Mouse (Mus musculus): ENCODE data around the gene Gm21764. TPM values are rescaled to one million over a fixed set of nuclear protein-coding genes. Genes with fewer than 3 reads are reported as not detected.
"Not testable (repeated sequence)": the region's sequence is repeated elsewhere in the genome, so short reads cannot be mapped to it uniquely, and the experiment has no call there.

Gm21764 gene
- not detected in 2 replicates for polyA plus RNA-seq (2015; fragmentation: Nextera tagmentation; extraction: Ambion mirVana)

DNA sequence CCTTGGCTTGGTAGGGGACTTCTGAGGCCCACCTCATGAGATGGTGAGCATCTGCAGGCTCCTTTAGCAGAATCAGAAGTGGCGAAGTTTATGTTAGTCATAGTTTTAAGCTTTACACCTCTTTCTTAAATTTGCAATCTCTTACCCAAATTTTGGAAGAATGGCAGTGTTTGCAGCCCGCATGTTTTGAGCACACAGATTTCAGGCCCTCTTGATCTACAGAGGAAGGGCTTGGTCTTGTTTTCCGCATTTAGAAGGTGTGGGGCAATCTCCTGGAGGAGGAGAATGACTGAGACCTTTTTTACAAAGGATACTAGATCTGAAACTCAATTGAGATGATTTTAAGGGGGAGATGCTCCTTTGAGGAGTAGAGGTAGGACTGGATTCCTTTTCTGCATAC is at the start of gene Gm21764:
Gene Gm21764, minus strand, starts transcription at position 101 of the 400 bp plus-strand sequence.
- H3K9me3 ChIP-seq (ENCODE audit: control insufficient read depth); ATAC-seq; H3K4me3 ChIP-seq (ENCODE audit: low read depth, low read length); H3K27me3 ChIP-seq (replicated peaks; ENCODE audit: control insufficient read depth, insufficient read depth, low read length); H3K4me2 ChIP-seq (replicated peaks; ENCODE audit: low read depth); H3K4me1 ChIP-seq (replicated peaks; ENCODE audit: control insufficient read depth, insufficient read depth, low read length); H3K27ac ChIP-seq (ENCODE audit: low read depth, low read length); H3K9ac ChIP-seq (ENCODE audit: low read depth, low read length); H3K36me3 ChIP-seq (ENCODE audit: control insufficient read depth, insufficient read depth): not testable (repeated sequence)
- no CpG with 5 or more reads among the region's 3 CpGs for WGBS

DNA sequence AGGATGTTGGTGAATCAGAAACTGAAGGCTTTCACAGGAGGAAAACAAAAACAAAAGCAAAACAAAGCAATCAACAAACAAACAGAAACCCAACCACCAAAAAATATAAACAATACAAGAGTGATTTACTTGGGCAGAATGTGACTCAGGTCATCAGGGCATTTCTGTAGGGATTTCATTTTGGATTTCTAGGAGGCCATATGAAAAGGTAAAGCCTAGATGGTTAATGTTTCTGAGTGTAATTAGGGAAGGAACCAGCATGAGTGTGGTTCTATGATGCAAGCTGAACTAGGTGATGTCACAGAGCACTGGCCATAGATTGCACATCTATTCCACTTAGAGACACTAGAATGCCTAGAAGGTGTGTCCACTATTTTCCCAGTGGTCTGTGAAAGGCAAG is 27.2 kb upstream of the Gm21764 start, which contains the start of gene Ssty1:
Gene Ssty1, plus strand, starts transcription at position 301 of the 400 bp plus-strand sequence.
- not testable (repeated sequence) for H3K27ac ChIP-seq (ENCODE audit: low read depth, low read length); ATAC-seq; H3K9me3 ChIP-seq (ENCODE audit: control insufficient read depth); H3K4me2 ChIP-seq (replicated peaks; ENCODE audit: low read depth); H3K27me3 ChIP-seq (replicated peaks; ENCODE audit: control insufficient read depth, insufficient read depth, low read length); H3K4me3 ChIP-seq (ENCODE audit: low read depth, low read length); H3K9ac ChIP-seq (ENCODE audit: low read depth, low read length); H3K4me1 ChIP-seq (replicated peaks; ENCODE audit: control insufficient read depth, insufficient read depth, low read length); H3K36me3 ChIP-seq (ENCODE audit: control insufficient read depth, insufficient read depth)

Other genes with a start within 250 kb of the Gm21764 start
- not detected in 2 replicates for gene Gm21904, start 215.5 kb downstream of the Gm21764 start, polyA plus RNA-seq (2015; fragmentation: Nextera tagmentation; extraction: Ambion mirVana)
- gene Gm20772, start 187.1 kb downstream of the Gm21764 start, polyA plus RNA-seq (2015; fragmentation: Nextera tagmentation; extraction: Ambion mirVana): not detected in 2 replicates
- gene Gm20831, start 187.1 kb downstream of the Gm21764 start, polyA plus RNA-seq (2015; fragmentation: Nextera tagmentation; extraction: Ambion mirVana): not detected in 2 replicates
- not detected in 2 replicates for gene Srsy, start 124.5 kb downstream of the Gm21764 start, polyA plus RNA-seq (2015; fragmentation: Nextera tagmentation; extraction: Ambion mirVana)
- not detected in 2 replicates for gene Ssty1, start 27.3 kb upstream of the Gm21764 start, polyA plus RNA-seq (2015; fragmentation: Nextera tagmentation; extraction: Ambion mirVana)